Mouse (Mus musculus) hindbrain, embryonic 10.5 days (tissue): ENCODE measurements around the gene Dnpep. TPM values are rescaled to one million over a fixed set of nuclear protein-coding genes. Genes with fewer than 3 reads are reported as not detected.
A peak's percentile ranks its signal among the peaks of the same experiment; 100 is the strongest.

Source experiments
- DNase-seq: peaks from one replicate; pipeline ENCODE4 v3.0.0-alpha.2; 2017; ENCODE audit warnings: low spot score
- H3K27ac ChIP-seq: fragments of 300-500 bp; sonication (generic); 2 replicates; pipeline ENCODE4 v1.5.1; 2016; ENCODE audit warnings: mild to moderate bottlenecking, moderate library complexity
- H3K27me3 ChIP-seq: fragments of 300-500 bp; sonication (generic); 2 replicates; pipeline ENCODE4 v1.6.1; 2016; ENCODE audit warnings: mild to moderate bottlenecking; ENCODE audit not compliant: poor library complexity, insufficient read depth, severe bottlenecking
- H3K36me3 ChIP-seq: fragments of 300-500 bp; sonication (generic); 2 replicates; pipeline ENCODE4 v1.6.1; 2016; ENCODE audit warnings: mild to moderate bottlenecking, moderate library complexity
- H3K4me1 ChIP-seq: fragments of 300-500 bp; sonication (generic); replicated peaks from 2 replicates; pipeline ENCODE4 v1.6.1; 2016; ENCODE audit warnings: mild to moderate bottlenecking
- H3K4me3 ChIP-seq: fragments of 300-500 bp; sonication (generic); 2 replicates; pipeline ENCODE4 v1.5.1; 2016; ENCODE audit warnings: mild to moderate bottlenecking, moderate library complexity
- H3K9me3 ChIP-seq: fragments of 300-500 bp; sonication (generic); 2 replicates; pipeline ENCODE4 v1.6.1; 2016; ENCODE audit warnings: mild to moderate bottlenecking, moderate library complexity
- WGBS: fragments of 180-500 bp; shearing (Covaris S2); methylation state at CpG from one replicate; pipeline ENCODE4 v1.1.7; 2016; 5-methylcytosine and 5-hydroxymethylcytosine counted together
- polyA plus RNA-seq: library from polyadenylated mRNA; unstranded; fragments of >200 nt; fragmentation: Nextera tagmentation; extraction: Ambion mirVana; gene quantifications from 2 replicates; pipeline ENCODE4 v1.2.1, GENCODE M21; 2016

Dnpep gene
- polyA plus RNA-seq, 1 experiment from 2014 or later: 199 TPM

- H3K4me1 ChIP-seq: peaks cover 44% of the 10 kb centered on the region
- H3K36me3 ChIP-seq: no peaks in the 10 kb centered on the region
- peak overlapping the region; percentile 86 for H3K27ac ChIP-seq
- peak overlapping the region; percentile 34 for H3K4me3 ChIP-seq
- no peaks in the 10 kb centered on the region for H3K9me3 ChIP-seq
- peaks cover 15% of the 10 kb centered on the region for H3K27me3 ChIP-seq
- WGBS: 28% methylated on average over 20 of the region's 20 CpGs
- peak; percentile 43 for DNase-seq
These were observed 27.5 kb upstream of the Dnpep start for GRCm38 (mm10) chr1:75345036-75345935.

GRCm38 (mm10) chr1:75344291-75345035, 26.7 kb upstream of the Dnpep start:
- Histone ChIP-seq H3K27me3 (peaks cover 15% of the 10 kb centered on the region), H3K36me3 (no peaks in the 10 kb centered on the region), H3K4me1 (peaks cover 45% of the 10 kb centered on the region), H3K4me3 (peak overlapping the region; percentile 34), H3K27ac (peak overlapping the region; percentile 86), H3K9me3 (no peaks in the 10 kb centered on the region)
- DNase-seq: peak; percentile 70
- 2% methylated on average over 15 of the region's 15 CpGs for WGBS

- peak; percentile 58 for DNase-seq
- no peaks in the 10 kb centered on the region for H3K9me3 ChIP-seq
- peaks cover 53% of the 10 kb centered on the region for H3K4me1 ChIP-seq
- no peaks in the 10 kb centered on the region for H3K36me3 ChIP-seq
- no peak overlapping the region for H3K27ac ChIP-seq
- H3K4me3 ChIP-seq: no peak overlapping the region
- 2% methylated on average over 8 of the region's 8 CpGs for WGBS
- H3K27me3 ChIP-seq: peaks cover 15% of the 10 kb centered on the region
These were observed 25.2 kb upstream of the Dnpep start for GRCm38 (mm10) chr1:75342874-75343416.

- Histone ChIP-seq H3K4me3 (no peak overlapping the region), H3K9me3 (no peaks in the 10 kb centered on the region), H3K27ac (peak overlapping the region; percentile 2; the same call in 1 of the 2 replicates), H3K4me1 (peaks cover 52% of the 10 kb centered on the region), H3K27me3 (peaks cover 15% of the 10 kb centered on the region), H3K36me3 (no peaks in the 10 kb centered on the region)
- no peak for DNase-seq
- WGBS: 62% methylated on average over 2 of the region's 2 CpGs
These were observed 22.7 kb upstream of the Dnpep start for GRCm38 (mm10) chr1:75340519-75340918.

- Histone ChIP-seq H3K9me3 (no peaks in the 10 kb centered on the region), H3K27me3 (peaks cover 6% of the 10 kb centered on the region), H3K4me3 (no peak overlapping the region), H3K4me1 (peaks cover 40% of the 10 kb centered on the region), H3K27ac (peak overlapping the region; percentile 73), H3K36me3 (no peaks in the 10 kb centered on the region)
- WGBS: 46% methylated on average over 9 of the region's 9 CpGs
- peak; percentile 36 for DNase-seq
These were observed 21.5 kb upstream of the Dnpep start for GRCm38 (mm10) chr1:75339337-75339736.

- 43% methylated on average over 11 of the region's 11 CpGs for WGBS
- H3K4me3 ChIP-seq: no peak overlapping the region
- DNase-seq: peak; percentile 28
- H3K9me3 ChIP-seq: no peaks in the 10 kb centered on the region
- peaks cover 6% of the 10 kb centered on the region for H3K27me3 ChIP-seq
- H3K27ac ChIP-seq: peak overlapping the region; percentile 73; the same call in 1 of the 2 replicates
- no peaks in the 10 kb centered on the region for H3K36me3 ChIP-seq
- H3K4me1 ChIP-seq: peaks cover 29% of the 10 kb centered on the region
These were observed 20.4 kb upstream of the Dnpep start for GRCm38 (mm10) chr1:75338091-75338694.

- peaks cover 6% of the 10 kb centered on the region for H3K27me3 ChIP-seq
- H3K4me3 ChIP-seq: no peak overlapping the region
- no peaks in the 10 kb centered on the region for H3K9me3 ChIP-seq
- peaks cover 29% of the 10 kb centered on the region for H3K4me1 ChIP-seq
- WGBS: 87% methylated on average over 9 of the region's 9 CpGs
- DNase-seq: no peak
- no peak overlapping the region for H3K27ac ChIP-seq
- H3K36me3 ChIP-seq: no peaks in the 10 kb centered on the region
These were observed 19.3 kb upstream of the Dnpep start for GRCm38 (mm10) chr1:75337097-75337496.

- peaks cover 29% of the 10 kb centered on the region for H3K4me1 ChIP-seq
- H3K4me3 ChIP-seq: no peak overlapping the region
- 74% methylated on average over 3 of the region's 3 CpGs for WGBS
- no peak overlapping the region for H3K27ac ChIP-seq
- no peaks in the 10 kb centered on the region for H3K36me3 ChIP-seq
- H3K27me3 ChIP-seq: no peaks in the 10 kb centered on the region; the same call in 1 of the 2 replicates
- no peak for DNase-seq
- no peaks in the 10 kb centered on the region for H3K9me3 ChIP-seq
These were observed 18.7 kb upstream of the Dnpep start for GRCm38 (mm10) chr1:75336461-75336860.

- H3K4me3 ChIP-seq: no peak overlapping the region
- WGBS: 79% methylated on average over 1 of the region's 1 CpGs
- no peaks in the 10 kb centered on the region for H3K4me1 ChIP-seq
- H3K27me3 ChIP-seq: no peaks in the 10 kb centered on the region
- no peak overlapping the region for H3K27ac ChIP-seq
- no peak for DNase-seq
- peaks cover 6% of the 10 kb centered on the region; the same call in 1 of the 2 replicates for H3K9me3 ChIP-seq
- H3K36me3 ChIP-seq: no peaks in the 10 kb centered on the region
These were observed 13.5 kb upstream of the Dnpep start for GRCm38 (mm10) chr1:75331271-75331670.

GRCm38 (mm10) chr1:75327461-75327860, 9.7 kb upstream of the Dnpep start:
- H3K27me3 ChIP-seq: no peaks in the 10 kb centered on the region
- H3K4me3 ChIP-seq: no peak overlapping the region
- no peaks in the 10 kb centered on the region for H3K4me1 ChIP-seq
- no peaks in the 10 kb centered on the region for H3K36me3 ChIP-seq
- no peak for DNase-seq
- peaks cover 6% of the 10 kb centered on the region; the same call in 1 of the 2 replicates for H3K9me3 ChIP-seq
- H3K27ac ChIP-seq: no peak overlapping the region

- H3K4me1 ChIP-seq: peaks cover 21% of the 10 kb centered on the region
- no peaks in the 10 kb centered on the region for H3K9me3 ChIP-seq
- H3K27ac ChIP-seq: no peak overlapping the region
- DNase-seq: no peak
- no peaks in the 10 kb centered on the region for H3K27me3 ChIP-seq
- 93% methylated on average over 10 of the region's 10 CpGs for WGBS
- H3K4me3 ChIP-seq: no peak overlapping the region
- H3K36me3 ChIP-seq: peaks cover 15% of the 10 kb centered on the region
These were observed 1.4 kb upstream of the Dnpep start for GRCm38 (mm10) chr1:75319166-75319565.

GRCm38 (mm10) chr1:75318736-75319135, 946 bp upstream of the Dnpep start:
- WGBS: 90% methylated on average over 4 of the region's 4 CpGs
- DNase-seq: no peak
- Histone ChIP-seq H3K27me3 (no peaks in the 10 kb centered on the region), H3K27ac (peak overlapping the region; percentile 92; the same call in 1 of the 2 replicates), H3K4me3 (0 out of 2 replicates have a peak overlapping the region, but pooled peaks have one; percentile 78), H3K9me3 (no peaks in the 10 kb centered on the region), H3K4me1 (peaks cover 21% of the 10 kb centered on the region), H3K36me3 (peaks cover 19% of the 10 kb centered on the region)
